Mouse (Mus musculus): ENCODE results near the gene Pdss2.

Pdss2 gene

DNA sequence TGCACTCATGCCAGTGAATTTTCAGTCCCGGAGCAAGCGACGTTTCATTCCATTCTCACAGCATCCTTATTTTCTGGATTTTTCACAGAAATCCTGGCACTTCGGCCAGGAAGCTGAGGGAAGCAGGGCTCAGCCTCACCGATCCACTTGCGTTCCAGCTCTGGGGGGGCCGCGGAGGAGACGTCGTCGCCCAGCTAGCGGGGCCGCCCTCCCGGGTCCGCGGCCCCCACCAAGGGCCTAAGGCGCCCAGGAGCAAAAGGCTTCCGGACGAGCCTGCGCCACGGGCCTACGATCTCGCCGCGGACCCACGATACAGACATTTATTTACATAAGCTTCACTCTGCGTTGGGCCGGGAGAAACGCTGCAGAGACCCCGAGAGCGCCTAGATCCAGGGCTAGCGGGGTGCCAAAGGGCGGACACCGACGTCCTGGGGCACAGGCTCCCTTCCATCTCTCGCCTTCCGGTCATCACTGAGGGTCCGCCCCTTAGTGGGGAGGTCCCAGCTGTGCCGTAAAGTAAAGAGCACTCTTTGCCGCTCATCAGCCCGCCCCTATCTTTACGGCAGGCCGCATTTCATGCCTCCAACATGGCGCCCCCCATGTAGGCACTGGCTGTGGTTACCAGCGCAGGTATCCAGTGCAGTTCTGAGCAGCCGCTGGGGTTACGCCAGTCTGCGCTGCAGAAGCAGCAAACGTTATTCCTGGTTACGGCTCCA is at the start of gene Pdss2:
Pdss2 (plus strand) TSS at position 577 of the 716 bp plus-strand sequence.
- DNase-seq (ENCODE audit: low read depth): peak; percentile 91

GRCm38 (mm10) chr10:43172066-43172465 is 49.2 kb upstream of the Pdss2 start:
- DNase-seq (ENCODE audit: low read depth): no peak

GRCm38 (mm10) chr10:43172554-43172953 is 48.7 kb upstream of the Pdss2 start:
- no peak for DNase-seq (ENCODE audit: low read depth)

- DNase-seq (ENCODE audit: low read depth): no peak
Observed at GRCm38 (mm10) chr10:43173141-43173827, 48.0 kb upstream of the Pdss2 start.

DNA sequence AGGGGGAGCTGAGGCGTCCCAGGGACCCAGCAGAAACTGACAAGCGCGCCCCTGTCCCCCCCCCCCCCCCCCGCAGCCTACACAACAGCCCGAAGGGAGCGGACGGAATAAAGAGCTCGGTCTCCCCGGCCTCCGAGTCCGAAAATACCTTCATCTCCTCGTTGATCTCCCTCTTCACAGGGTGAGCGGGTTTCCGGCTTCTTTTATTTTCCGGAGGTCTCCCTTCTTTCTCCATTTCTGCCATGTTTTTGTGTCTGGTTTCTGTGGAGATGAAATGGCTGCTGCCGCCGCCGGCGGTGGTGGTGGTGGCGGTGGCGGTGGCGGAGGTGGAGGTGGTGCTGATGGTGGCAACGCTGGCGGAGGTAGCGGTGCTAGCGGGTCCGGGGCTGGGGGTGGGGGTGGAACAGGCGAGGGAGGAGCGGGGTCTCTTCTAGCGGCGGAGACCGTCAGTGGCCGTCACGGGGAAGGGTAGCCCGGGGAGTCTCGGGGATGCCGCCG is 47.4 kb upstream of the Pdss2 start:
- no peak for DNase-seq (ENCODE audit: low read depth)

DNA sequence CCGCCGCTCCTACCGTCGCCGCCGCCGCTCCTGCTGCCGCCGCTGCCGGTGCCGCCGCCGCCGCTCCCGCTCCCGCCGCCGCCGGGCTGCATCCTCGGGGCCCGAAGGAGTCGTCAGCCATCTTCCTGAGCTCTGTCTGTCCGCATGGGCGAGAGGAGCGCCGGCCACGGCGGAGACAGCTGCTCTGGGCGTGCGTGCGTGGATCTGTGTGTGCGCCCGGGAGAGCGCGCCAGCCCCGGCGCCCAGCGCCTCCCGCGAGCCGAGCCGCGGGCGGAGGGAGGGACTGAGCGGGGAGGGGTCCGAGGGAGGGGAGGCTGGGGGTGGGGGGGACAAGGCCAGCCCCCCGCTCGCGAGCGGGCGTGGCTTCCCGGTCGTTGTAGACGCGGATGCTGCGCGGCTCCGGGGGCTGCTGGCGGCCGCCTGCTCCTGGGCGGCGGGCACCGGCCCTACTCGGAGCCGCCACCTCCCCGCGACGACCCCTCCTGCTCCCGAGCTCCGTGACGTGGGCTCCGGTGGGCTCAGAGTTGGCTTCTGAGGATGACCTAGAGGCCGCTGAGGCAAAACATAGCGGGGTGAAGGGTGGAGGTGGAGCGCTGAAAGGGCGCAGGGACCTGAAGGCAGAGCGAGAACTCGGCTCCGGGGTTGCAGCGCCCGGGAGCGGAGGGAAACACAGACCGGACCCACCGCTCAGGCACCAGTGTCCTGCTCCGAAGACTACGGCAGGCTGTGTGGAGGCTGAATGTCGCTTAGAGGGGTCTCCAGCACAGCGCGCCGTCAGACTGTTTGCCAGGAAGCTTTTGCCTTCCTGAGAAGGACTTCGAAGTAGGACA is 46.7 kb upstream of the Pdss2 start, which contains the start of the genes Sobp and 9030612E09Rik:
Sobp (minus strand) TSS at position 205 of the 830 bp plus-strand sequence.
9030612E09Rik (plus strand) TSS at position 379 of the 830 bp plus-strand sequence.
- no peak for DNase-seq (ENCODE audit: low read depth)

- DNase-seq (ENCODE audit: low read depth): no peak
Observed at GRCm38 (mm10) chr10:43175156-43175601, 46.1 kb upstream of the Pdss2 start.

- no peak for DNase-seq (ENCODE audit: low read depth)
Observed at GRCm38 (mm10) chr10:43180313-43180912, 40.9 kb upstream of the Pdss2 start.

GRCm38 (mm10) chr10:43200206-43200605 is 21.1 kb upstream of the Pdss2 start:
- DNase-seq (ENCODE audit: low read depth): no peak

DNA sequence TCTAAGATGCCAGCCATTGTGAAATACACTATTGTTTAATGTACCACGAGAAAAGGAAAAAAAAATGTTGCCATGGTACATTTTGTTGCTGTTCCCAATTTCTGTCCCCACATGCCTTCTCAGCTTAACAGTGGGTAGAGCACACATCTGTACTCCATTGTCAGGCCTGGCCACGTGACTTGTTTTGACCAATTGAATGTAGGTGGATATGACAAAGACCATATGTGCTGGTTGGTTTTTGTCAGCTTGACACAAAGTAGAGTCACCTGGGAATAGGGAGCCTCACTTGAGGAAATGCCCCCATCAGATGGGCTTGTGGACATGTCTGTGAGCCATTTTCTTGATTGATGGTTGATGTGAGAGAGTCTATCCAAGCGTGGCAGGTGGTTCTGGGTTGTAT is 17.4 kb upstream of the Pdss2 start:
- no peak for DNase-seq (ENCODE audit: low read depth)

GRCm38 (mm10) chr10:43211866-43212265 is 9.4 kb upstream of the Pdss2 start:
- peak; percentile 40 for DNase-seq (ENCODE audit: low read depth)

DNA sequence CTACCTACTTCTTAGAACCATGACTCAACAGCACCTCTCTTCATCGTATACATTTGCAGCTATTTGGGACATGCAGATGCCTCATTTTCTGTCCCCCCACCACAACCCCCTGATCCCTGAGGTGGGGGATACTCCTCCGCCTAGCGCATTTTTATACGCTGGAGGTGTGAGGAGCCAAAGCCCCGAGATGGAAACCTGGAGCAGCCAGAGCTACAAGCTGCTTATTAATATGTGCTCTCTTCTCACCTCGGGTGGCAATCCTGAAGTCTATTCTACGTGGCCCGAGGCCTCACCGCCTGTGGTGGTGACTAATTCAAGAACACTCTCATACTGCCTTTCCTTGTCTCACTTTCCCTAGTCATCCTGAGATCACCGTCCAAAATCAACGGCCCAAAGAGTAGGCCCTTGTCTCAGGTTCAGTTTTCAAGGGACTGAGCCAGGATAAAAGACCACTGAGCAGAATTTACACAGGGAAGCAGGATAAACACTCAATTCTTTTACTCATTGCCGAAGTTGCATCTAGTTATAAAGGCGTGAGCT is 3.9 kb upstream of the Pdss2 start:
- DNase-seq (ENCODE audit: low read depth): no peak

DNA sequence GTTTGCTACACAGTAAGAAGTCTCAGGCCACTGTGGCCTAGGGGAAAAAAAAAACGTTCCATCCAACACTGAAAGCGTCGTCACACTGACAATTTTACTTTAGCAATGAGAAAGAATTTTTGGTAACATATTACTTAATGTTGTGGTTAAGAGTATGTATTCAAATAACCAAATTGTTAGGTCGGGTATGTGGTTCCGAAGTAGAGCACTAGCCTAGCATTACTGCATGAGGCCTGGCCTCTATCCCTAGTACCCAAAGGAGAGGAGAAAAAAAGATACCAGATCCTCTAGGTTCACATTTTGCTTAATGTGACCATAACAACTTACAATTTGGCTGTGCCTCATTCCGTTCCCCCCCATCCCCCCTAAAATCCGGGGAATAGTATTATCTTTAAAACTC is 807 bp upstream of the Pdss2 start:
- no peak for DNase-seq (ENCODE audit: low read depth)

DNA sequence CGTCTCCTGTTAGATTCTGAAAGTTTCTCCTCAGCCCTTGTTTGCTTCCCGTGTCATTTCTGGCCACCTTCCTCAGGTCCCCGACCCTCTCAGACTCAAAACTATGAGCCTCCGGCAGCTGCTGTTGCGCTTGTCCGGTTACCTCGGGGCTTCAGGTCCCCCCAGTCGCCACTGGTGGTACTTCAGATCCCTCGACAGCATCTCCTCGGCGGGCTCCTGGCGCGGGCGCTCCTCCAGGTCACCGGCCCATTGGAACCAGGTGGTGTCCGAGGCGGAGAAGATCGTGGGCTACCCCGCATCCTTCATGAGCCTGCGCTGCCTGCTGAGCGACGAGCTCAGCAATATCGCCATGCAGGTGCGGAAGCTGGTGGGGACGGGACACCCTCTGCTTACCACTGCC is 373 bp downstream of the Pdss2 start:
- DNase-seq (ENCODE audit: low read depth): peak; percentile 32

GRCm38 (mm10) chr10:43223391-43223790 is 2.1 kb downstream of the Pdss2 start:
- DNase-seq (ENCODE audit: low read depth): no peak

DNA sequence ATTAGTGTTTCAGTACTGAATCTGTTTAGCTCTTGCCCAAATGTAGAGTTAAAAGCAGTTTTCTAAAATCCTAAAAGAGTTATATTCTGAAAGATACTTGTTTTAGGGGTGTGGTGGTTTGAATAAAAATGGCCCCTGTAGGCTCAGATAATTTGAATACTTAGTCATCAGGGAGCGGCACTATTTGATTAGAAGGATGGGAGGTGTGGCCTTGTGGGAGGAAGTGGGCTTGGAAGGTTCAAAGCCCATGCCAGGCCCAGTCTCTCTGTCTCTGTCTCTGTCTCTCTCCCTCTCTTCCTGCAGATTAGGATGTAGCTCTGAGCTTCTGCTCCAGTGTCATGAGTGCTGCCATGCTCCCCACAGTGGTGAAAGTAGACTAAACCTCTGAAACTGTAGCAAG is 5.1 kb downstream of the Pdss2 start:
- DNase-seq (ENCODE audit: low read depth): no peak

DNA sequence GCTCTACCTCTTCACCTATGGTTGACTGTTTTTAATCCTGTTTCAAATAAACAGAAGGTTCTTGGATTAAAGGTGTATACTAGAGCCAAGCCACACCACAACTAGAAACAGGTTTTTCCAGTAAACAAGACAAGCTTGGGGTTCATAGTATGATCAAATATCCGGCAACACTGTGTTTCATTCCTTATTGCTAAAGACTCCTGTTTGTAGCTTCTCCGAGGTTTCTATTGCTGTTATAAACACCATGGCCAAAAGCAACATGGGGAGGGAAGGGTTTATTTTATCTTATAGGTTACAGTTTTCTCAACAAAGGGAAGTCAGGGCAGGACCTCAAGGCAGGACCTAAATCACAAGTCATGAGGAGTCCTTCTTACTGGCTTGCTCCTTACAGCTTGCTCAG is 8.0 kb downstream of the Pdss2 start:
- no peak for DNase-seq (ENCODE audit: low read depth)

DNA sequence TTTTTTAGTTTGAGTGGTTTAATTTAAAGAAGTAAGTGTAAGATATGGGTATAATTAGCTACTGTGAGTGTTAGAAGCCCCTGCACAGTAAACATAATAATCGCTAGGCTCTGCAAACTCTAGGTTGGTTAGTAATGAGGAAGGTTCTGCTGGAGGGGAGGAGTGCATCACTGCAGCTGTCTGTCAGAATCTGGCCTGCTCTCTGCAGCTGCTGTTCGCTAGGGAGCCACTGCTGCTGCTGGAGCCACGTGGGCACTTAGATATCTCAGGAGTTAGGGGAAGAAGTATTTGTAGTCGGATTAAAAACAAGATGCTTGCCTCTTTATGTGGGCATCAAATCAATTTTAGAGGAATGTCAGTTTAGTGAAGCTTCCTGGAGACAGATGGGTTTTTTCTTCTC is 13.2 kb downstream of the Pdss2 start:
- DNase-seq (ENCODE audit: low read depth): no peak

DNA sequence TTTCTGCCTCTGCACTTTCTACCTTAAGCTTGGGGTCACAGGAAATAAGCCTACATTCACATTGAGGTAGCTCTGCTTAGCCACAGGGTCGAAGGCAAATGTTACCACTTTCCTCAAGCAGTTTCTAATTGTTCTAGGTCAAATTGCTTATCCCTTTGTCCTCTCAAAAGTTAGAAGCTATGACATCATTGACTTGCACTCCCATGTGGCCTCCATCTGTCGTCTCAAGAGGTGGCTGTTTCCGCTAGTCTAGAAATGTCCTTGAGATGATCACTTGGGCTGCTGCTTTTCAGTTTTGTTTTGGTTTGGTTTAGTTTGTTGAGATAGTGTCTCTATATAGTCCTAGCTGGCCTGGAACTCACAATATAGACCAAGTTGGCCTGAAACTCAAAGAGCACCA is 13.7 kb downstream of the Pdss2 start:
- no peak for DNase-seq (ENCODE audit: low read depth)

DNA sequence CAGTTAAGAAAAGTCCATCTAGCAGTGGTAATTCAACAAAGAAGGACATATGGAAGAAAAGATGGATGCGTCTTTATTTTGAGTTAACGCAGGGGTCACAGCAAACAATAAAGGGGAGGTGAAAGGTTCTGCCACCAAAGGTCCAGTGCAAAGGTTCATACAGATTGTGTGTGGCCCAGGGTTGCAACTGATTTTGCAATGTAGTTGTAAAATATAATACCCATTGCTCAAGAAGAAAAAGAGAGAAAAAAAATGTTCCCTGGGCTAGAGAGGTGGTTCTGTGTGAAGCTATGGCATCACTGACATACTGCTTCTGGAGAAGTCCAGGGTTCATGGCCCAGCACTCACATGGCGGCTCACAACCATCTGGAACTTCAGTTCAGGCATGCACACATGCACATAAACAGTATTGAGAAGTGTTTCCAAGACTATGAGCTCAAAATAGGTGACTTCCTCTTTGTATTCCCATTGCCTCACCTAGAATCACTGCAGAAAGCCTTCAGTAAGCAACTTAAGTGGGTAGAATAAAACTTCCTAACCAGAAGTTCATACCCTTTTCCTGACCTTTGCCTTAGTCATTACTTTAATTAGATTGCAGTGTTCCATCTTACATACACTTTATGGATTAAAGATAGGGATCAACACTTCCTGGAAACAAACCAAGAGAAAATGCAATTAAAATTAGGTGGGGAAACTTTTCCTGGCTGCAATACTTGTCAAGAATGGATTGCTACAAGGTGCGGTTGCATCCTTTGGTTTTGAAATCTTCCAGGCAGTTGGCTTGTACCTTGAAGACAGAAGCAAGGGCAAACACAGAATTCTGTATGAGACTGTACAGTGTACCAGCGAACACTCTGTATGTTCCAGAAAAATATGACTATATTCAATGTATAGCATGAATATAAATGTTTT is 14.7 kb downstream of the Pdss2 start:
- no peak for DNase-seq (ENCODE audit: low read depth)

GRCm38 (mm10) chr10:43242215-43242614 is 20.9 kb downstream of the Pdss2 start:
- DNase-seq (ENCODE audit: low read depth): no peak
